Mouse (Mus musculus): ENCODE data around the gene Olfr418.

DNA sequence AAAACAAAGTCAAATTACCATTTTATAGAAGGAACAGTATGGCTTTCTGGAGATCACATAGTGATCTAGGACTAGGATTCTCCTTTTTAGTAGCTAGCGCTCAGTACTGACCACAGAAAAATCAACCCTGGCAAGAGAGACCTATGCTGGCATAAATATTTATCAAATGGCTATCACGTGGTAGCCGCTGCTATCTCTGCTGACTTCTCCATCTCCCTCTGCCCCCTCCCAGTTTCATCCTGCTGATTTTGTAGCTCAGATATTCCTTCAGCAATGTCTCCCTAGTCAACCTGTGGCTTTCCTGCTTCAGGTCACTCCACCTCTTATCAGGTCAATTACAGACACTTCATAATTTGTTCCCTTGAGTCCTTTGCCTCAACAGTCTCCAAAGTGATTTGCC lies 49.9 kb downstream of the Olfr418 start:
- no peak for TF ChIP-seq POLR2A (IDR thresholded peaks at IDR 0.05; ENCODE audit: borderline replicate concordance, extremely low read depth, low read depth, low read length)
- TF ChIP-seq CTCF (IDR thresholded peaks at IDR 0.05; ENCODE audit: insufficient read depth, low read length): no peak
